Mouse (Mus musculus): ENCODE measurements around the gene Tpx2. TPM values are rescaled to one million over a fixed set of nuclear protein-coding genes. Genes with fewer than 3 reads are reported as not detected.

The Tpx2 gene
- polyA plus RNA-seq, 1 experiment from 2014 or later = 21.9 TPM

DNA sequence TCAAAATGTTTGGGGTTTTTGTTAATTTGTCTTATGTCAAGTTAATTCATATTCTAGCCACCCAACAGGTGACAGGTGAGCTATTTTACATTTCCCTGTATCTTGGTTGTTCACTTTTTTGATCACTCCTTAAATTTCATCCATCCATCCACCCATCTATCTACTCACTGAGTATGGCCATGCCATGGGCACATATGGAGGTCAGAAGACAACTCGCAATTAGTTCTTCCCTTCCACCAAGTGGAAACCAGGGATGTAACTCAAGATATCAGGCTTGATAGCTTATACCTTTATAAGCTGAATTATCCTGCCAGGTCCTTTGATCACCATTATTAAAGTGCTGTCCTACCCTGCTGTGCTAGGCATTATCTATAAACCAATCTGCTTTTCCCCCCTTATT lies 24.0 kb upstream of the Tpx2 start:
- Histone ChIP-seq H3K9me3 (no peaks in the 10 kb centered on the region), H3K4me3 (no peak overlapping the region), H3K9ac (no peak overlapping the region), H3K36me3 (peaks cover 30% of the 10 kb centered on the region), H3K27me3 (no peaks in the 10 kb centered on the region), H3K27ac (no peak overlapping the region), H3K4me2 (0 out of 2 replicates have a peak overlapping the region, but pooled peaks have one; percentile 26), H3K4me1 (replicated peaks) (peaks cover 92% of the 10 kb centered on the region)
- WGBS = 92% methylated on average over 1 of the region's 1 CpGs
- ATAC-seq (ENCODE audit: low FRiP score) = no peak

- no peaks in the 10 kb centered on the region for H3K27me3 ChIP-seq
- no peak overlapping the region for H3K4me3 ChIP-seq
- peaks cover 93% of the 10 kb centered on the region for H3K4me1 ChIP-seq (replicated peaks)
- peaks cover 22% of the 10 kb centered on the region for H3K36me3 ChIP-seq
- no peaks in the 10 kb centered on the region for H3K9me3 ChIP-seq
- ATAC-seq (ENCODE audit: low FRiP score) = no peak
- H3K9ac ChIP-seq = no peak overlapping the region
- H3K27ac ChIP-seq = no peak overlapping the region
- H3K4me2 ChIP-seq = peak overlapping the region; percentile 92
- WGBS = 94% methylated on average over 3 of the region's 3 CpGs
These were observed 23.2 kb upstream of the Tpx2 start for GRCm38 (mm10) chr2:152824438-152825167.

DNA sequence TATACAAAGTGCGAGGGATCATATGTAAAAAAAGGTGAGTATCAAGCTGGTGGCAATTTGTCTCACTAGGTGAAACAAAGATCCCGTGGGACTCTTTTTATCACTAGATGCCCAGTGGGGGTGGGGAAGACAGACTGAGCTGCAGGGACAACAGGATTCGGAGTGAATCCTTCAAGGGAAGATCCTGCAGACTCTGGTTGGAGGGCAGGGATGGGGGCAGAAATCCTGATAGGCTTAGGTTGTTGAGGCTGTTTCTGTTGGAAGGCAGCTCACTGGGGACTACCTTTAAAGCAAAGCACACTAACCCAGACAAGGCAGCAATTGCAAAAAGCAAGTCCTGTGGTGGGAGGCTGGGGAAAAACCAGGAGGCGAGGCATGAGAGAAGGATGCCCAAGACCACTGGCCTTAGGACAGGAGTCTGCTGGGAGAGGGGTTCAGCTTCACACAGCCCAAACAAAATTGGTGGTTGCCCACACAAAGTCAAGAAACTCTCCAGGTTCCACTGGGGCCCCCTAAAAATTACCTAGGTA lies 22.5 kb upstream of the Tpx2 start:
- Histone ChIP-seq H3K27ac (no peak overlapping the region), H3K9me3 (no peaks in the 10 kb centered on the region), H3K27me3 (no peaks in the 10 kb centered on the region), H3K4me1 (replicated peaks) (peaks cover 90% of the 10 kb centered on the region), H3K4me2 (peak overlapping the region; percentile 92; the same call in 1 of the 2 replicates), H3K9ac (no peak overlapping the region), H3K4me3 (no peak overlapping the region), H3K36me3 (peaks cover 16% of the 10 kb centered on the region)
- WGBS = 78% methylated on average over 4 of the region's 4 CpGs
- ATAC-seq (ENCODE audit: low FRiP score) = no peak

DNA sequence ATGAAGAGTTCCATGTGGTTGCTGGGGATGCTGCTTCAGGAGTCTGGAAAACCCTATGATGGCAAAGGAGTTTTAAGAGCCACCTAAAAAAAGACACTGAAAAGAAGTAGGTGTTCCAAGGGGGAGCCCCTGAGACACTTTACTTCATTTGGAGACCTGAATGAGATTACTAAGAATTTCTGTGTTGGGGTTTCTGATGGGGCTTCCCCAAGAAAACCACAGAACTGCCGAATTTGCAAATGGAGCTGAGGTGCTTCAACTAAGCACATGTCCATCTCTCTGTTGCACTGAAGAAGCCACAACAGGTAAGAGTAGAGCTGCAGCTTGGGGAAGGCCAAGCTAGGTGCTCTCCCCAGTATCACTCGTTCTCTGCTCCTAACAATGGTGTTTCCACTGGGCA lies 22.1 kb upstream of the Tpx2 start:
- no peak overlapping the region for H3K27ac ChIP-seq
- H3K9me3 ChIP-seq = no peaks in the 10 kb centered on the region
- H3K9ac ChIP-seq = no peak overlapping the region
- peaks cover 85% of the 10 kb centered on the region for H3K4me1 ChIP-seq (replicated peaks)
- H3K4me3 ChIP-seq = no peak overlapping the region
- WGBS = 90% methylated on average over 2 of the region's 2 CpGs
- H3K36me3 ChIP-seq = peaks cover 12% of the 10 kb centered on the region; the same call in 1 of the 2 replicates
- peak overlapping the region; percentile 92 for H3K4me2 ChIP-seq
- no peak for ATAC-seq (ENCODE audit: low FRiP score)
- no peaks in the 10 kb centered on the region for H3K27me3 ChIP-seq

- no peak for ATAC-seq (ENCODE audit: low FRiP score)
- peaks cover 12% of the 10 kb centered on the region; the same call in 1 of the 2 replicates for H3K36me3 ChIP-seq
- H3K9ac ChIP-seq = peak overlapping the region; percentile 93
- no peak overlapping the region for H3K27ac ChIP-seq
- no peaks in the 10 kb centered on the region for H3K9me3 ChIP-seq
- H3K4me2 ChIP-seq = peak overlapping the region; percentile 92
- 0 out of 2 replicates have a peak overlapping the region, but pooled peaks have one; percentile 85 for H3K4me3 ChIP-seq
- peaks cover 78% of the 10 kb centered on the region for H3K4me1 ChIP-seq (replicated peaks)
- H3K27me3 ChIP-seq = no peaks in the 10 kb centered on the region
- 85% methylated on average over 3 of the region's 3 CpGs for WGBS
These were observed 21.3 kb upstream of the Tpx2 start for GRCm38 (mm10) chr2:152826481-152826880.

- Histone ChIP-seq H3K9me3 (no peaks in the 10 kb centered on the region), H3K4me3 (peak overlapping the region; percentile 85), H3K4me1 (replicated peaks) (peaks cover 69% of the 10 kb centered on the region), H3K36me3 (peaks cover 12% of the 10 kb centered on the region; the same call in 1 of the 2 replicates), H3K27me3 (no peaks in the 10 kb centered on the region), H3K27ac (no peak overlapping the region), H3K9ac (peak overlapping the region; percentile 93), H3K4me2 (peak overlapping the region; percentile 92)
- ATAC-seq (ENCODE audit: low FRiP score) = no peak
- WGBS = 88% methylated on average over 8 of the region's 8 CpGs
These were observed 20.3 kb upstream of the Tpx2 start for GRCm38 (mm10) chr2:152827321-152828010.

GRCm38 (mm10) chr2:152828011-152828370 lies 19.8 kb upstream of the Tpx2 start:
- Histone ChIP-seq H3K36me3 (peaks cover 12% of the 10 kb centered on the region; the same call in 1 of the 2 replicates), H3K9me3 (no peaks in the 10 kb centered on the region), H3K9ac (peak overlapping the region; percentile 93), H3K4me1 (replicated peaks) (peaks cover 65% of the 10 kb centered on the region), H3K27ac (0 out of 2 replicates have a peak overlapping the region, but pooled peaks have one; percentile 35), H3K27me3 (0 out of 2 replicates have a peak, but pooled peaks cover under 1% of the 10 kb centered on the region), H3K4me2 (peak overlapping the region; percentile 92), H3K4me3 (peak overlapping the region; percentile 85)
- ATAC-seq (ENCODE audit: low FRiP score) = no peak
- 71% methylated on average over 4 of the region's 4 CpGs for WGBS

DNA sequence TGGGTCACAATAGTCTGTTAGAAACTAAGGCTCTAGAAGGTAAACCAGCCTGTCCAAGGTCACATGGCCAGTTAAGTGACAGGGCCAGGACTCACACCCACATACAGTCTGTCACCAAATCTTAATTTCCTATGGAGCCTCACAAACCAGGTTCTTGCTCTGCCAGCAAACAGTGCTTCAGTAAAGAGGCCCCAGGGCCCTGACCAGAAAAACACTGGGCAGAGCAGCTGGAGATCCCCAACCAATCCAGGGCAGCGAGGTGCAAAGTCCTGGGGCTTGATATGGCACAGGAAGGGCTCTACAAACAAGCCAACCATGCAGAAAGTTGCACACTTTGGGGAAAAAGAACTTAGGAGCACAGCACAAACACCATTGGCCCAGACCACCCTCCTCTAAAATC lies 19.2 kb upstream of the Tpx2 start:
- H3K4me2 ChIP-seq = peak overlapping the region; percentile 92
- no peaks in the 10 kb centered on the region for H3K9me3 ChIP-seq
- peaks cover 63% of the 10 kb centered on the region for H3K4me1 ChIP-seq (replicated peaks)
- H3K36me3 ChIP-seq = peaks cover 12% of the 10 kb centered on the region; the same call in 1 of the 2 replicates
- H3K27ac ChIP-seq = peak overlapping the region; percentile 35; the same call in 1 of the 2 replicates
- 57% methylated on average over 1 of the region's 1 CpGs for WGBS
- H3K4me3 ChIP-seq = peak overlapping the region; percentile 85
- peak overlapping the region; percentile 93 for H3K9ac ChIP-seq
- H3K27me3 ChIP-seq = 0 out of 2 replicates have a peak, but pooled peaks cover 3% of the 10 kb centered on the region
- no peak for ATAC-seq (ENCODE audit: low FRiP score)

DNA sequence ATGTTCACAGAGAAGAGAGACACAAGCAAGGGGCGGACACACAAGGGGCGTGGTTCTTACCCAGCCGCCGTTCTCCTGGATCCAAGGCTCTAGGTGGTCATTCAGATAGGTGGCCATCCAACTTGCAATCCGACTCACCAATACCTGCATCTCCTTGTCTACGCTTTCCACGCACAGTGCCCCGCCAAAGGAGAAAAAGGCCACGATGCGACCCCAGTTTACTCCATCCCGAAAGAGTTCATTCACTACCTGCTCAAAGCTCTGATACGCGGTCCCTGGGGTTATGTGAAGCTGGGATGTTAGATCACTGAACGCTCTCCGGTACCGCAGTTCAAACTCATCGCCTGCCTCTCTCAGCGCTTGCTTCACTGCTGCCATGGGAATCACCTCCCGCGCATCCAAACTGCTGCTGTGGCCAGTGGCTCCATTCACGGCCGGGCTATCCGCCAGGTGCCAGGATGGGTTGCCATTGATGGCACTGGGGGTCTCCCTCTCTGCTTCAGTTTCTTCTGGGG lies 18.3 kb upstream of the Tpx2 start:
- H3K4me1 ChIP-seq (replicated peaks) = peaks cover 55% of the 10 kb centered on the region

DNA sequence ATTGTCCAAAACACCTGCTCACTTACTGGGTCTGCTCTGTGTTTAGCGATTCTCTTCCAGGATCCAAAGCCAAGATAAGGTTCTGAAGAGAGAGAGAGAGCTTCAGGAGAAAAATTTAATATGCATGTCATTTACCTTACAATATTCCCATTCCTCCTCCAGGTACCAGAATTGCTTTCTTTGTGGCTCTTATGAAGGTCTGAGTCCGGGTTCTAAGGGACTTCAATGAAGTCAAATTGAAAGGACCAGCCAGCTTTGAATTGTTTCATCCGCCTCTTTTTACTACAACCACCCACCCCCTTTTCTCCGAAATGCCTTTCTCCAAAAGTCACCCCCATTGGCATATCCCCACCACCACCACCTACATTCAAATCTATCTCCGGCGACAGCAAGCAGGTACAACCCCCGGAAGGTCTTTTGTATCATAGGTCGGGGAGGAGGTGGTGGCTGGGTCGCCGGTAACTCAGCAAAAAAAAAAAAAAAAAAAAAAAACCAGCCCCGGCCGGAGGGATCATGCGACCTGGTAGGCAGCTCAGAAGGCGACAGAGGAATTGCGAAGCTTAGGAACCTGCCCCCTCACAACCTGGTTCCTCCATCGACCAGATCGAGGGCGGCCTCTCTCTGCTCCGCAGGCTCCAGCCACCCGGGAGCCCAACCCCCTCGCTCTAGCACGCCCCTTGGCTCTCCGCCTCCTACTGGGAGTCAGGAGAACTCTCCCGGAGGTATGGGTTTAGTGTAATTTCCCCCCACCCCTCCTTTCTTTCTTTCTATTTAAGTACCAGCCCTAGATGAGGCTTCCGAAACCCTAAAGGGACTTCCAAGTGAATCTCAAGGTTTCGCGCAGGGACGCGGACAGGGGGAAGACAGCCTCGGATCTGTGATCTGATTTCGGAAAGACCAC lies 17.5 kb upstream of the Tpx2 start:
- peak; percentile 79 for ATAC-seq (ENCODE audit: low FRiP score)

More for the DNA sequence above, 18.3 kb upstream of the Tpx2 start:
- H3K9ac ChIP-seq = peak overlapping the region; percentile 93
- H3K4me3 ChIP-seq = peak overlapping the region; percentile 85
- H3K27me3 ChIP-seq = 0 out of 2 replicates have a peak, but pooled peaks cover 3% of the 10 kb centered on the region
- H3K9me3 ChIP-seq = no peaks in the 10 kb centered on the region
- no peak for ATAC-seq (ENCODE audit: low FRiP score)
- peak overlapping the region; percentile 99 for H3K27ac ChIP-seq
- H3K36me3 ChIP-seq = 0 out of 2 replicates have a peak, but pooled peaks cover 12% of the 10 kb centered on the region
- peak overlapping the region; percentile 92 for H3K4me2 ChIP-seq
- WGBS = 61% methylated on average over 23 of the region's 23 CpGs

More for the DNA sequence above, 17.5 kb upstream of the Tpx2 start:
- peaks cover 47% of the 10 kb centered on the region for H3K4me1 ChIP-seq (replicated peaks)
- WGBS = 2% methylated on average over 31 of the region's 31 CpGs
- H3K9me3 ChIP-seq = no peaks in the 10 kb centered on the region
- peak overlapping the region; percentile 93 for H3K9ac ChIP-seq
- 0 out of 2 replicates have a peak, but pooled peaks cover 12% of the 10 kb centered on the region for H3K36me3 ChIP-seq
- peak overlapping the region; percentile 92 for H3K4me2 ChIP-seq
- H3K27ac ChIP-seq = peak overlapping the region; percentile 99
- 0 out of 2 replicates have a peak, but pooled peaks cover 3% of the 10 kb centered on the region for H3K27me3 ChIP-seq
- H3K4me3 ChIP-seq = peak overlapping the region; percentile 85

All from hindbrain, embryonic 13.5 days (tissue).